Mouse (Mus musculus) liver (tissue): Measurements from ENCODE around the gene Cdc42ep2.
"Not testable (repeated sequence)": the region's sequence is repeated elsewhere in the genome, so short reads cannot be mapped to it uniquely, and the experiment has no call there.

ENCODE experiments used
- DNase-seq: peaks from one replicate; pipeline ENCODE4 v3.0.0-alpha.2; 2020; ENCODE audit warnings: mixed read lengths

The Cdc42ep2 gene

GRCm38 (mm10) chr19:5911430-5912102 lies 13.1 kb downstream of the Cdc42ep2 start:
- no peak for DNase-seq

- no peak for DNase-seq
These were observed 14.4 kb downstream of the Cdc42ep2 start for GRCm38 (mm10) chr19:5910221-5910620.

DNA sequence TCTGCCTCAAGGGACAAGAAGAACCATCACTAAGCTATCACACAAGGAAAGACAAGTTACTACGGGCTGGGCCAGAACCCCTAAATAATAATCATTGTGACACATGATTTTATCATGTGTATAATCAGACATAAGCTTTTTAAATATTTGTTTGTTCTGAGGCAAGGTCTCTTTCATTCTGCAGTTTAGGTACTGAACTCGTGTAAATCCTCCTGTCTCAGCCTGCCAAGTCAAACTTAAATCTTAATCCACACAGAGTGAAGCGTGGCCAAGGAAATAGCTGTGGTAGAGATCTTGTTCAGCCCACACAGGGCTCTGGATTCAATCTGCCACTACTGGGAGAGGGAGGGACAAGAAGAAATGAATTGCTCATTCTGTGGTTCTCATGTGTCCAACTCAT lies 17.3 kb downstream of the Cdc42ep2 start:
- DNase-seq, result no peak

GRCm38 (mm10) chr19:5894002-5894678 lies 30.5 kb downstream of the Cdc42ep2 start, which contains the start of gene Tigd3:
Gene Tigd3, minus strand, starts transcription at chr19:5894149.
- DNase-seq, result peak; percentile 95

- no peak for DNase-seq
These were observed 31.2 kb downstream of the Cdc42ep2 start for GRCm38 (mm10) chr19:5893282-5894001.

DNA sequence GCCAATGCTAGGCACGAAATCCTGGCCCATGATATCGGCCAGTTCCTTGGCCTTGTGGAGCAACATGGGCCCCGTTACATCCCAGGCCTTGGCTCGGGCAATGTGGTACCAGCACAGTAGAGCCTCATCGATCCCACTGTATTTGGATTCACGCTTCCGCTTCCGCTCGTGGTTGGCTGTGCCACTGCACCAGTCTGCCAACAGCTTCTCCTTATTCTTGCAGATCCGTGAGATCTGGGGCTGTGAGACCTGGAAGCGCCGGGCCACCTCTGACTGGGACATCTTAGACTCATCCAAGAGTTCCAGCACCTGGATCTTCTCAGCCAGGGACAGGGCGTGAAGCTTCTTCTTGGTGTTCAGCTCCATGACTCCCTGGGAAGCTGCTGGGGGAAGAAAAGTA lies 31.9 kb downstream of the Cdc42ep2 start:
- no peak for DNase-seq

GRCm38 (mm10) chr19:5892262-5892661 lies 32.4 kb downstream of the Cdc42ep2 start:
- DNase-seq, result no peak

DNA sequence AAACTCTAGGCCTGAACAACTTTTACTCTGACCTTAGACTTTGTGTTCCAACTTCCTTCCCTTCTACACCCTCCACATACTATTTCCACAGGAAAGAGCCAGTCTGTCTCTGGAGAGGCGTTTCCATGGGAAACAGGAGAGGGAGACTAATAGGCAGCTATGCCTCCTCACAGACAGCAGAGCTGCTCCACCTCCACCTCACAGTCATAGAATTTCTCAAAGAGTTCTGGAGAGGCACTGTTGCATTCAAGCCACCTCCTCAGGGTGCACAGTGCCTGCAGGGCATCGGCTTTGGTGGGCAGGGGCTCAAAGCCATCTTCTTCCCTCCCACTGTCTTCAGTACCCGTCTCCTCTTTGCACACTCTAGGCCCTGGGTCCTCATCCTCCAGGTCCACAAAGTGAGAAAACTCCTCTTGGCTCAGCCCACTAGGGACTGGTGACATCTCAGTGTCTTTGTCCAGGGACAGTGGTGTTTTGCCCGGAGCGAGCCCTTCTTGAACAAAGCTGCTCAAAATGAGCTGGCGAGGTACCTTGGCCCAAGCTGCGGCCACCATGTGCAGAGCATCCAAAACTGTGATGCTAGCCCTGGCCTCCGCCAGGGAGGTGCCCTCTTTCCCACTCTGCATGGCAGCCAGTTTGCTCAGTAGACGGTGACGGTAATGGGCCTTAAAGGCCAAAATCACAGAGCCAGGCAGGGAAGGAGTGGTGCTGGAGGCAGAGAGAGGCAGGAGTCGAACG lies 32.9 kb downstream of the Cdc42ep2 start:
- no peak for DNase-seq

- no peak for DNase-seq
These were observed 35.4 kb downstream of the Cdc42ep2 start for GRCm38 (mm10) chr19:5889211-5889610.

GRCm38 (mm10) chr19:5887234-5887815 lies 37.3 kb downstream of the Cdc42ep2 start:
- no peak for DNase-seq

DNA sequence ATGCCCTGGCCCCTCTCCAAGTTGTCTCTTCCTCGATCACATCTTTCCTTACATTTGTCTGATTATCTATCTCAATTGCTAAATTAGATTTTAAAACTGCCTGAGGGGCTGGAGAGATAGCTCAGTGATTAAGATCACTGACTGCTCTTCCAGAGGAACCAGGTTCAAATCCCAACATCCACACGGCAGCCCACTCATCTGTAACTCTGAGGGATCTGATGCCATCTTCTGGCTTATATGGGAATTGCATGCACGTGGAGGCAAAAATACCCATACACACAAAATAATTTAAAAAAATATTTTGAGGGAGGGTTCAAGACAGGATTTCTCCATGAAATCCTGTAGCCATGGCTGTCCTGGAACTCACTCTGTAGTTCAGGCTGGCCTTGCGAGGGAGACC lies 38.8 kb downstream of the Cdc42ep2 start:
- no peak for DNase-seq

GRCm38 (mm10) chr19:5883935-5884334 lies 40.7 kb downstream of the Cdc42ep2 start:
- DNase-seq, result peak; percentile 74

DNA sequence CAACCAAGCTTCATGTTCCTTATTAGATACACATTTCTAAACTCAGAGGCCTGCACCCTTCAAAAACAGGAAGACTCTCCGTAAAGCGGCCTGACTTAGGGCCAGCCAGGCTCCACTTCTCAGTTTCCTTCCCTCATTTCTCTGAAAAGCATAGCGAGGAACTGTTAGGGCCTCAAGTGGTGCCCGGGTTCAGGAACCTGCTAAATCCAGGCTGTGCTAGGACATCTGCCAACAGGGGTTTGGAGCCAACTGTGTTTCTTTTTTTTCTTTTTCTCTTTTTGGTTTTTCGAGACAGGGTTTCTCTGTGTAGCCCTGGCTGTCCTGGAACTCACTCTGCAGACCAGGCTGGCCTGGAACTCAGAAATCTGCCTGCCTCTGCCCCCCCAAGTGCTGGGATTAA lies 42.5 kb downstream of the Cdc42ep2 start:
- DNase-seq, result not testable (repeated sequence)

- DNase-seq, result no peak
These were observed 43.5 kb downstream of the Cdc42ep2 start for GRCm38 (mm10) chr19:5881155-5881554.

DNA sequence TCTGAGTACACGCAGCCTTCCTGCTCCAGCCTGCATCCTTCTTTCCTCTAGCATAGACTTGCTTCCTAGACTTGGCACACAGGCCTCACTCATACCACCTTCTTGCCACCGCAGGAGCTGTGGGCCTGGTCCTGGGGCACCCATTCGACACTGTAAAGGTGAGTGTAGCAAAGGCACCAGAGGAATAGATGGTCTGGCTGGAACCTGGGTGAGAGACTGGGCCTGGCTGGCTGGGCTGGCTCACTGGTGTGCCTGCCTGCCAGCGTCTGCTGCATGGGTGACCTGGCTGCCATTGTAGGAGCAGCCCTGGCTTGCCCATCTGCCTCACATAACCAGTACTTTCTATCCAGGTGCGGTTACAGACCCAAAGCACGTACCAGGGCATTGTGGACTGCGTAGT lies 44.9 kb downstream of the Cdc42ep2 start:
- no peak for DNase-seq

DNA sequence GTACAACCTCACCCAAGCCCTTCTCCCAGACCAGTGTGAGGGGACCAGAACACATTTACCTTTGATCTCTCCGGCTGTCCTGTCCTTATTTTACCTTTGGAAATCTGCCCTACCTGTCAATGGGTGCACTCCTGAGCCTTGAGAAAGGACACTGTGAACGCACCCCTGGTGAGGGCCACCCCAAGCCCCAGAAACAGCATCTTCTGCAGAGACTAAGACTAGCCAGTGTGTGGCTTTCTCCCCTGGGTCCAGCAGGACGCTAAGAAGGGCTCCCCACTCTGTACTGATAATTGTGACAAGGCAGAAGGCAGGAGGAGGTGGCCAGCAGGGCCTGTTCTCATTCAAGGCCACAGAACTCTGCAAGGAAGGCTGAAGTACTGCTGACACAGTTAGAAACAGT lies 45.7 kb downstream of the Cdc42ep2 start:
- DNase-seq, result no peak

DNA sequence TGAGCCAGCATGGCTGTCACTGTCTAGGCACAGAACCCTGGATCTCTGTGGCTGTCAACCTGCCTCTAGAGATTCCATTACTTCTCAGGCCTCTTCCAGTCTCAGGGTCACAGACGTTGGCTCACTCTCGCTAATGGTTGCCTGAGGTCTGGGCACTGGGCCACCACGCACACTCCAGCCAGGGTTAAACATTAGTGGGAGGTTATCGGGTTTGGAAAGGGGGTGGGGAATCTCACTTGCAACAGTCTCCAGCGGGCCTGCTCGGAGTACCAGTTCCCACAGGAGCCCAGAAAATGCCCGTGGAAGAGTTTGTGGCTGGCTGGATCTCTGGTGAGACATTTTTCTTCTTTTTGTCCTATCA lies 46.3 kb downstream of the Cdc42ep2 start:
- DNase-seq, result no peak

- peak; percentile 68 for DNase-seq
These were observed 46.8 kb downstream of the Cdc42ep2 start, which contains the start of gene Slc25a45 for GRCm38 (mm10) chr19:5877618-5878361. Gene Slc25a45, plus strand, starts transcription at chr19:5877808.

DNA sequence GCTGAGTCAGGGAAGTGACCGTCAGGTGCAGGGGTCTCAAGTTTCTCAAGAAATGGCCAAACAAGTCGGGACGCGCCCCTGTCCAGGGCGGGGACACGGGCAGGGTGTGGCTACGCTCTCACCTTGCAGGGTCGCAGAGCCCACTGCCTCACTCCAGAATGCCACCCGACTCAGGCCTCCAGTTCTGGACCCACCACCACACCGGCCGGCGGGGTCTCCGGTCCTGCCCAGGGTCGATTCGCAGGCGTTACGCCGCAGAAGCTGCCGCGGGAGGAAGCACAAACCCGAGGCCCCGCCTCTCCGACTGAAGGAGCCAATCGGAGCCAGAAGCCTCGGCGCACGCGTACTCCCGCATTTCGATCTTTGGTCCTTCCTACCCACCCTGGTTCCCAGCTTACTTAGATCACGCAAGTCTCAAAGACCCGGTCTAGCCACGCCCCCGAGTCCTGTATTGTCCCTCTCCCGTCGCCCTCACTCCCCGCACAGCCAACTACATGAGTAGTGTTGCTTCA lies 49.6 kb downstream of the Cdc42ep2 start, which contains the start of gene Frmd8:
Gene Frmd8, minus strand, starts transcription at position 306 of the 512 bp plus-strand sequence.
- peak; percentile 94 for DNase-seq

DNA sequence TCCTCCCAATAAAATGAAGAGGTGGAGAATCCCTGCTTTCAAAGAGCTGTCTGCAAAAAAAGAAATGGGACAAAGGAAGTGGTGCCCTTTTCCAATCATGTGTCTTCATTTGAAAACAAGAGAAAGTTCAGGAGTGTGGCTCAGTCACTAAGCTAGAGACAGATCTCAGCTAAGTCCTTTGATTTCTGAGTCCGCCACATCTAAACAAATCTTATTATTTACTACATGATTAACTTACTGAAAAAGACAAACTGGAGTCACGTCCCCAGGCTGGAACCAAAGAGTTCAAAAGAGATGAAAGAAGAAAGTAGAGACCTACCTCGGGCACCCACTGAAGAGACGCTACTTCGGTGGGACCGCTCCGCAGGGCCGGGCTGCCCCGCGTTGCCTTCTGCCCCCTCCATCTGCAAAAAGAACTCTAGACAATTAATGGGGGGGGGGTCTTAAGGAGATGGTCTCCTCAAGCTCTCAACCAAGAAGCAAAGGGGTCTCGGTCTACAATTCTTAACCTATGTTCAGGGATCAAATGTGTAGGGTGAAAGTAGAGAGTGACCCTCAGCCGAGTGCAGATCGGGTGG lies 50.1 kb downstream of the Cdc42ep2 start:
- no peak for DNase-seq

GRCm38 (mm10) chr19:5872931-5873556 lies 51.6 kb downstream of the Cdc42ep2 start:
- no peak for DNase-seq
